ENCODE assay signal across 26 mouse cellular contexts in the genomic region with DNA sequence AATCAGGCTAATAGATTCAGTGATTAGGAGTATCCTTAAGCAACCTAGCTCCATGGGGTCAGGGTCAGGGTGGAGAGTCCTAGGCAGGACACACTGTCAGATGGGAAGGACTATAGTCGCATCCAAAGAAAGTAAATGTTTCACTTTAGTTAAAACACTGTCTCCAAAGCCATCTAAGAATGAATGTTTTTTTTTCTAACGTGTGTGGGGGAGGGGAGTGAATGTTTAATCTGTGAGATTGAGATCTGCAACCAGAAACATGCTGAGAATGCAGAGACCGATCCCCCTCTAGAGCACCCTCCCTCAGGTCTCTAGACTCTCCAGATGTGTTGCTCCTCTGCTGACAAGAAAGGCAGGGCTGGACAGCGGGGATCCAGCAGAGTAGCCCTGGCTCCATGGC. TPM values are rescaled to one million over a fixed set of nuclear protein-coding genes. Genes with fewer than 3 reads are reported as not detected.
"Had no signal": no experiment of that assay in that cellular context is flagged by ENCODE, and none has a peak within 500 bp of the region (broad histone marks: within the 10 kb centered on the region; RNA-seq: fewer than 3 reads in every experiment).

No protein-coding gene starts in this region.

- H3K4me2 ChIP-seq: limb, embryonic 13.5 days; midbrain, embryonic 13.5 days; neural tube, embryonic 15.5 days; stomach, embryonic 15.5 days had no signal

- H3K4me3 ChIP-seq: layer of hippocampus, adult 2 months; limb, embryonic 13.5 days; midbrain, embryonic 13.5 days; myocyte; neural tube, embryonic 15.5 days; stomach, embryonic 15.5 days had no signal

- H3K27ac ChIP-seq: layer of hippocampus, adult 2 months; limb, embryonic 13.5 days; liver, embryonic 14.5 days; midbrain, embryonic 13.5 days; neural tube, embryonic 15.5 days; stomach, embryonic 15.5 days had no signal

- H3K9me3 ChIP-seq: stomach, embryonic 15.5 days had no signal

- H3K27me3 ChIP-seq: limb, embryonic 13.5 days; midbrain, embryonic 13.5 days; neural tube, embryonic 15.5 days; stomach, embryonic 15.5 days had no signal

- H3K4me1 ChIP-seq: limb, embryonic 13.5 days; midbrain, embryonic 13.5 days; neural tube, embryonic 15.5 days; stomach, embryonic 15.5 days had no signal

- H3K36me3 ChIP-seq: limb, embryonic 13.5 days; midbrain, embryonic 13.5 days; neural tube, embryonic 15.5 days; stomach, embryonic 15.5 days had no signal

- DNase-seq: left cerebral cortex, postnatal 4 days; lung, adult 18-20 months; lung, postnatal 36 days; retina, postnatal 1 day; right cerebral cortex, postnatal 14 days; thymus, adult 2 months; thymus, postnatal 36 days had no signal

- ATAC-seq: hindbrain, embryonic 16.5 days; inflammation-experienced regulatory T-cells, adult 6 months; intestine, postnatal 0 days; midbrain, embryonic 13.5 days had no signal

- H3K9ac ChIP-seq: limb, embryonic 13.5 days; liver, embryonic 14.5 days; midbrain, embryonic 13.5 days; neural tube, embryonic 15.5 days; stomach, embryonic 15.5 days had no signal

RNA-seq across cellular contexts. Expression of a gene that starts 1.8 kb away (rescaled TPM):
- total RNA-seq: layer of hippocampus, adult 2 months; layer of hippocampus, postnatal 10 days; left cerebral cortex, adult 18-20 months; left cerebral cortex, postnatal 10 days; left cerebral cortex, postnatal 4 days; liver, adult 2 months; megakaryocyte progenitor cell, adult 5-6 weeks had no signal
- polyA plus RNA-seq: hindbrain, embryonic 16.5 days; inflammation-experienced regulatory T-cells, adult 6 months; intestine, postnatal 0 days; limb, embryonic 13.5 days; lung, embryonic 16.5 days; midbrain, embryonic 13.5 days; myocyte; neural tube, embryonic 11.5 days; stomach, embryonic 15.5 days had no signal

RNA-seq across cellular contexts. Expression of a gene that starts 48.2 kb away (rescaled TPM):
- total RNA-seq: layer of hippocampus, adult 2 months; layer of hippocampus, postnatal 10 days; left cerebral cortex, adult 18-20 months; left cerebral cortex, postnatal 10 days; left cerebral cortex, postnatal 4 days; liver, adult 2 months; megakaryocyte progenitor cell, adult 5-6 weeks had no signal
- polyA plus RNA-seq: hindbrain, embryonic 16.5 days; inflammation-experienced regulatory T-cells, adult 6 months; intestine, postnatal 0 days; limb, embryonic 13.5 days; liver, adult 2 months; liver, embryonic 14.5 days; lung, embryonic 16.5 days; midbrain, embryonic 13.5 days; myocyte; neural tube, embryonic 11.5 days; neural tube, embryonic 15.5 days; spleen, adult 2 months; stomach, embryonic 15.5 days; testis, adult 2 months; thymus, adult 2 months had no signal

RNA-seq across cellular contexts. Expression of a gene that starts 50.2 kb away (rescaled TPM):
- polyA plus RNA-seq: inflammation-experienced regulatory T-cells, adult 6 months had no signal
